Mouse (Mus musculus): ENCODE measurements around the gene Olfr700. TPM values are rescaled to one million over a fixed set of nuclear protein-coding genes. Genes with fewer than 3 reads are reported as not detected.
"Not testable (repeated sequence)": the region's sequence is repeated elsewhere in the genome, so short reads cannot be mapped to it uniquely, and the experiment has no call there.

Olfr700 gene
- not detected in 2 replicates for polyA plus RNA-seq (2016; fragmentation: Nextera tagmentation; extraction: Ambion mirVana)

DNA sequence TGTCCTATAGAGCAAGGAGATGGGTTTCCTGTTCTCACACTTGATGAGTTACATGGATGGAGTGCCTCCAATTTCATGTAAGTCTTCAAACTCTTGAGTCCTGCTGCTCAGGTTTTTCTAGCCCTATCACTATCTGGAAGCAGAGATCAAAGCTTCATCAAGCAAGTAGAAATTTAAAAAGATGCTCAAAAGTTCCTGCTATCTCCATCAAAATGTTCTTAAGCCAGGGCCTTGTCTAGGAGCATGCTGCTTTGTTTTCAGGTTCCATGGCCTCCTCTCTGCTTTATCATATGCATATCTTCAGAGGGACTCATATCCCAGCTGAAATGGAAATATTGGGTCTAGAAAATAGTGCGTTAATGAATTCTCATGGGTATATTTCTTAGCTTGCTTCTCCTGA lies at the start of gene Olfr700:
TSS of gene Olfr700 (minus strand) at position 101 of the 400 bp plus-strand sequence.
- Histone ChIP-seq H3K9ac (no peak within 1 kb of the TSS), H3K9me3 (no peaks in the 10 kb centered on the region), H3K36me3 (replicated peaks) (no peaks in the 10 kb centered on the region), H3K27ac (no peak within 1 kb of the TSS), H3K4me1 (no peaks in the 10 kb centered on the region), H3K27me3 (no peaks in the 10 kb centered on the region), H3K4me2 (no peak within 1 kb of the TSS), H3K4me3 (replicated peaks) (no peak within 1 kb of the TSS)
- ATAC-seq (ENCODE audit: low FRiP score) = no peak
- WGBS = 90% methylated on average over 1 of the region's 1 CpGs

DNA sequence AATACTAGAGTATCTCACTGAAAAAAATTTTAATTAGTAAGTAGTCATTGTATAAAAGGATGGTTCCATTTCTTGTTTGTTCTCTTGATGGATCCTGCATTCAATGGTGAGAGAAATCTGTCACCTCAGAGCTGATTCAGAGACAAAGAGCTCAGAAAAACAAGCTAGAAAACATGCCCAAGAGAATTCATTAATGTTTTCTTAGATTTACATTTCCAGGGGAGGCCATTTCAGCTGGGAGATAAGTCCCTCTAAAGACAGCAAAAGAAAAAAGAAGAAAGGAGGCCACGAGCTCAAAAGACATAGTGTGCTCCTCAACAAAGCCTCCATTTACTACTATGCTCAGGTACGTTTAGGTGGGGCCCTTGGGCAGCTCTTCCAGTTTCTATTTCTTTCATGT lies 34.4 kb upstream of the Olfr700 start, which contains the start of gene Olfr703:
TSS of gene Olfr703 (plus strand) at position 301 of the 400 bp plus-strand sequence.
- Histone ChIP-seq H3K4me1 (no peaks in the 10 kb centered on the region), H3K27me3 (no peaks in the 10 kb centered on the region), H3K9me3 (no peaks in the 10 kb centered on the region), H3K27ac (no peak within 1 kb of the TSS), H3K36me3 (replicated peaks) (no peaks in the 10 kb centered on the region), H3K4me2 (no peak within 1 kb of the TSS), H3K4me3 (replicated peaks) (no peak within 1 kb of the TSS), H3K9ac (no peak within 1 kb of the TSS)
- no peak for ATAC-seq (ENCODE audit: low FRiP score)
- 68% methylated on average over 2 of the region's 2 CpGs for WGBS

DNA sequence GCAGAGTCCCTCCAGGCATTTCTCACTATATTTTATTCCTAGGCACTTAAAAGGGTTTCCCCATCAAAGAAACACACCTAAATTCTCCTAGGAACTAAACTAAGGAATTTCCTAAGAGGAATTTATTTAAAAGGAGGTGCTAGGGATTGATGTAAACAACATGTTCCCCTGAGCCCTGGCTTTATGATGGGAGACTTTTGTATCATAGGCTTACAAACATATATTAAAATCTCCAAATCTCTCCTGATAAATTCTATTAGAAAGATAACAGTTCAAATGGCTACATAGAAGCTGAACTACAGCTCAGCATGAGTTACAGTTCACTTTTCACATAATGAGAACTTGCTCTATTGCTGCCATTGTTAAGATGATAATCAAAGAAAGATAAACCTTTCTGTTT lies 25.2 kb upstream of the Olfr700 start, which contains the start of gene Olfr702:
TSS of gene Olfr702 (minus strand) at position 101 of the 400 bp plus-strand sequence.
- no peak for ATAC-seq (ENCODE audit: low FRiP score)
- Histone ChIP-seq H3K4me3 (replicated peaks) (no peak within 1 kb of the TSS), H3K9ac (no peak within 1 kb of the TSS)

DNA sequence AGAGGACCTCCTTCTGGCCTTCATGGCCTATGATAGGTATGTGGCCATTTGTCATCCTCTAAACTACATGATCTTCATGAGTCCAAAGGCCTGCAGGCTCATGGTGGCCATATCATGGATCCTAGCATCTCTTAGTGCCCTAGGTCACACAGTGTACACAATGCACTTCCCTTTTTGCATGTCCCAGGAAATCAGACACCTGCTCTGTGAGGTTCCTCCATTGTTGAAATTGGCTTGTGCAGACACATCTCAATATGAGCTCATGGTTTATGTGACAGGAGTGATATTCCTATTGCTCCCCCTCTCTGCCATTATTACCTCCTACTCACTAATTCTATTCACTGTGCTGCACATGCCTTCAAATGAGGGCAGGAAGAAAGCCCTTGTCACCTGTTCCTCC lies 9.8 kb upstream of the Olfr700 start:
- Histone ChIP-seq H3K4me2 (no peak overlapping the region), H3K4me3 (replicated peaks) (no peak overlapping the region), H3K36me3 (replicated peaks) (no peaks in the 10 kb centered on the region), H3K9me3 (no peaks in the 10 kb centered on the region), H3K27me3 (no peaks in the 10 kb centered on the region), H3K27ac (no peak overlapping the region), H3K4me1 (no peaks in the 10 kb centered on the region), H3K9ac (no peak overlapping the region)
- ATAC-seq (ENCODE audit: low FRiP score) = no peak

More for the DNA sequence above, 25.2 kb upstream of the Olfr700 start, which contains the start of gene Olfr702:
- Histone ChIP-seq H3K27ac (no peak within 1 kb of the TSS), H3K27me3 (no peaks in the 10 kb centered on the region), H3K36me3 (replicated peaks) (no peaks in the 10 kb centered on the region), H3K4me1 (no peaks in the 10 kb centered on the region), H3K9me3 (no peaks in the 10 kb centered on the region), H3K4me2 (no peak within 1 kb of the TSS)

DNA sequence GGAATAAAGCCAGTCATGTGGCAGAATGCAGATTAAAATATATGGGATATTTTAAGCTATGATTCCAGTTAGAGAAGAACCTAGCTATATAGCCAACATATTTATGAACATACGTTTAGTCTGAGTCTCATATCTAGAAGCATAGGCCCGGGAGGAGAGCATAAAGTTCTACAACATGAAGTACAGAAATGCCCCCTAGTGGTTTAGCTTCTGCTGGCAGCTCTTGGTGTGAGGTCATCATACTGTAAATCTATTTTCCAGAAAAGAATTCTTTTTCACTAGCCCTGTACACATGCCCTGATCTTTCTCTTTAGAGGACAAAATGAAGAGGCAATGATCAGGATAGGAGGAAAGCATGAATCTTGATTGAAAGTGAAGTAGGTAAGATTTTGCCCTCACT lies 7.1 kb upstream of the Olfr700 start:
- ATAC-seq (ENCODE audit: low FRiP score) = no peak
- H3K9me3 ChIP-seq = no peaks in the 10 kb centered on the region
- H3K4me1 ChIP-seq = no peaks in the 10 kb centered on the region
- WGBS = 69% methylated on average over 2 of the region's 2 CpGs
- no peaks in the 10 kb centered on the region for H3K36me3 ChIP-seq (replicated peaks)
- no peak overlapping the region for H3K27ac ChIP-seq
- no peaks in the 10 kb centered on the region for H3K27me3 ChIP-seq
- no peak overlapping the region for H3K4me3 ChIP-seq (replicated peaks)
- H3K4me2 ChIP-seq = no peak overlapping the region
- no peak overlapping the region for H3K9ac ChIP-seq

DNA sequence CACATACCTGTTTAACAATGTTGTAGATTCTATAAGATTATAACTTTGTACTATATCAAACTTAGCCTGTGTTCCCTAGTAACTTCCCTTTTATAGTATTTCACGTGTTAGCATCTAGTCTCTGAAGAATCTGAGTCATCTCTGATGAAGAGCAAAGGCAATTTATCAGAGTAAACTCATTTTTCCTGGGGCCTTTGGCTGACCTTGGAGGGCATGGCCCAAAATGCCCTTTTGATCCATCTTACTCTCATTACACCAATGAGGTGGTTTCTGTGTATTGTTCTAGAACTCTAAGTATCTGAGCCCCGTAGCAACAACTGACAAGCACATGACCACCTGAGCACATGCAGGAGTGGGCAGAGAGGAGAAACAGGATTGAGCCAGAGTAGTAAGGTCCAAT lies 5.2 kb upstream of the Olfr700 start, which contains the start of gene Olfr701:
TSS of gene Olfr701 (plus strand) at position 301 of the 400 bp plus-strand sequence.
- H3K36me3 ChIP-seq (replicated peaks) = no peaks in the 10 kb centered on the region
- no peak for ATAC-seq (ENCODE audit: low FRiP score)
- WGBS = 83% methylated on average over 2 of the region's 2 CpGs
- no peaks in the 10 kb centered on the region for H3K4me1 ChIP-seq
- no peak within 1 kb of the TSS for H3K4me2 ChIP-seq
- no peak within 1 kb of the TSS for H3K4me3 ChIP-seq (replicated peaks)
- no peak within 1 kb of the TSS for H3K27ac ChIP-seq
- H3K27me3 ChIP-seq = no peaks in the 10 kb centered on the region
- no peaks in the 10 kb centered on the region for H3K9me3 ChIP-seq
- H3K9ac ChIP-seq = no peak within 1 kb of the TSS

DNA sequence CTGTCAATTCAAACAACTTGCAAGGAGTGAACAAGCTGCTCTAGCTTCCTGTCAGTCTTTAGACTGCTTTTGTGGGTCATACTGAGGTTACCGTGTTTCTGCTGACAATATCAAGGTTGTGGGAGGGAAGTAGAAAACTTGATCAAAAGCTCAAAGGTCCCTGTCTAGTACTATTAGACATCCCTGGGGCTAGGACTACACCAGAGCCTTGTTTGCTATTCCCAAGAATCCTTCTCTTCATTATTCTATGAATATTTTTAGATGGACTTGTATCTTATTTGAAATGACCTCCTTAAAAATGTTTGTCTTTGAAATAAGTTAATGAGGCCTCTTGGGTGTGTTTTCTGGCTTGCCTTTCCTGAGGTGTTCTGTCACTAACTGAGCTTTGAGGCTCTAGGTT lies 15.5 kb downstream of the Olfr700 start, which contains the start of gene Olfr699:
TSS of gene Olfr699 (minus strand) at position 101 of the 400 bp plus-strand sequence.
- Histone ChIP-seq H3K27ac (no peak within 1 kb of the TSS), H3K9me3 (no peaks in the 10 kb centered on the region), H3K27me3 (no peaks in the 10 kb centered on the region), H3K36me3 (replicated peaks) (no peaks in the 10 kb centered on the region), H3K4me3 (replicated peaks) (no peak within 1 kb of the TSS), H3K9ac (no peak within 1 kb of the TSS), H3K4me2 (no peak within 1 kb of the TSS), H3K4me1 (no peaks in the 10 kb centered on the region)
- WGBS = 85% methylated on average over 1 of the region's 1 CpGs
- ATAC-seq (ENCODE audit: low FRiP score) = no peak

DNA sequence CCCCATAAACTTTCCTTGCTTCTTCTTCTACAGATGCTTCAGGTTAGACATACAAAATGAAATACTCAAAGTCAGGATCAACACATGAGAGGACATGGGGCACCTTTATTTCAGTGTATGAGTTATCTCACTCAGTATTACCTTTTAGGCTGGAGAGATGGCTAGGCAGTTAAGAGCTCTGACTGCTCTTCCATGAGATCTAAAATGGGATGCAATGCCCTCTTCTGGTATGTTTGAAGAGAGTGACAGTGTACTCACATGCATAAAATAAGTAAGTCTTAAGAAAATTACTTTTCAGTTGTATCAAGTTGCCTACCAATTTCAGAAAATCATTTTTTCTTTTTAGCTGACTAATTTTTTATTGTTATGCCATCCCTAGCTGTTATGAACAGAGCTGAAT lies 20.3 kb downstream of the Olfr700 start:
- H3K27ac ChIP-seq = no peak overlapping the region
- H3K9me3 ChIP-seq = no peaks in the 10 kb centered on the region
- no peak overlapping the region for H3K9ac ChIP-seq
- H3K36me3 ChIP-seq (replicated peaks) = no peaks in the 10 kb centered on the region
- H3K27me3 ChIP-seq = no peaks in the 10 kb centered on the region
- no peak overlapping the region for H3K4me2 ChIP-seq
- H3K4me3 ChIP-seq (replicated peaks) = no peak overlapping the region
- no peak for ATAC-seq (ENCODE audit: low FRiP score)
- no peaks in the 10 kb centered on the region for H3K4me1 ChIP-seq

DNA sequence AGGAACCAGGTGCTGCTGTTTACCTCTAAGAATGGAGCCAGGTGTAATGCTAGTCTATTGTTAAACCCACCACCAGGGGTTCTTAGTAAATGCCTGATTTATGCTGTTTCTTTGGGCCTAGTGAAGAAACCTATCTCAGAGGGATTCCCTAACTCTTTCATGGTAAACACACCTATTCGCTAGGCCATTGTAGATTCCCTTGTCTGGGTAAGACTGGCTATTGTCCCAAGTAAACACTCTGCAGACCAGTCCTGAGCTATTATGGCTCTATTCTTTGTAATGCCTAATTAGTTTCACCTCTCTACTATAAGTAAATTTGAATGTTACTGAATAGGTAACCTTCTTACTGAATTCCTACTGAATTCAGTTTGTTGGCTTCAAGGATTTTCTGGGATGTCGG lies 47.6 kb downstream of the Olfr700 start:
- 83% methylated on average over 2 of the region's 2 CpGs for WGBS
- not testable (repeated sequence) for H3K27me3 ChIP-seq

DNA sequence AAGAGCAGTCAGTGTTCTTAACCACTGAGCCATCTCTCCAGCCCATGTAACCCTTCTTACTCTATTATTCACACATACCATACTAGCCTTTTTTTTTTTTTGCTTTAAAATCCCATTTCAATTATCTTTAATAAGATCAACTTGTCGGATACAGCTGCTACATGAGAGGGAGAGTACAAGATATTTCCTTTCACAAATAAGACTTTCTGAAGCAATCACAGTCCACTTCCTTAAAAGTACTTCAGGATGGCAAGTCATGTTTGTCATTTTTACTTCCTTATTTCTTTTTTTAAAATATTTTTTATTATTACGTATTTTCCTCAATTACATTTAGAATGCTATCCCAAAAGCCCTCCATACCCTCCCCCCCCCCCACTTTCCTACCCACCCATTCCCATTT lies 49.8 kb downstream of the Olfr700 start:
- Histone ChIP-seq H3K27ac (no peak overlapping the region), H3K9ac (no peak overlapping the region), H3K4me2 (no peak overlapping the region), H3K4me3 (replicated peaks) (no peak overlapping the region), H3K27me3 (no peaks in the 10 kb centered on the region), H3K36me3 (replicated peaks) (no peaks in the 10 kb centered on the region), H3K9me3 (no peaks in the 10 kb centered on the region), H3K4me1 (no peaks in the 10 kb centered on the region)
- no peak for ATAC-seq (ENCODE audit: low FRiP score)
- 86% methylated on average over 2 of the region's 2 CpGs for WGBS

More for the DNA sequence above, 47.6 kb downstream of the Olfr700 start:
- H3K4me1 ChIP-seq; H3K4me3 ChIP-seq (replicated peaks); H3K9ac ChIP-seq; H3K4me2 ChIP-seq; H3K27ac ChIP-seq; ATAC-seq (ENCODE audit: low FRiP score); H3K9me3 ChIP-seq; H3K36me3 ChIP-seq (replicated peaks): not testable (repeated sequence)

Other genes starting within 250 kb of the Olfr700 start
- gene Olfr693, start 128.2 kb downstream of the Olfr700 start, polyA plus RNA-seq (2016; fragmentation: Nextera tagmentation; extraction: Ambion mirVana) = not detected in 2 replicates
- not detected in 2 replicates for gene Olfr694, start 117.0 kb downstream of the Olfr700 start, polyA plus RNA-seq (2016; fragmentation: Nextera tagmentation; extraction: Ambion mirVana)
- not detected in 2 replicates for gene Olfr695, start 92.4 kb downstream of the Olfr700 start, polyA plus RNA-seq (2016; fragmentation: Nextera tagmentation; extraction: Ambion mirVana)
- not detected in 2 replicates for gene Olfr697, start 66.4 kb downstream of the Olfr700 start, polyA plus RNA-seq (2016; fragmentation: Nextera tagmentation; extraction: Ambion mirVana)
- gene Olfr698, start 53.4 kb downstream of the Olfr700 start, polyA plus RNA-seq (2016; fragmentation: Nextera tagmentation; extraction: Ambion mirVana) = not detected in 2 replicates
- not detected in 2 replicates for gene Olfr699, start 15.6 kb downstream of the Olfr700 start, polyA plus RNA-seq (2016; fragmentation: Nextera tagmentation; extraction: Ambion mirVana)
- not detected in 2 replicates for gene Olfr701, start 5.3 kb upstream of the Olfr700 start, polyA plus RNA-seq (2016; fragmentation: Nextera tagmentation; extraction: Ambion mirVana)
- gene Olfr702, start 25.1 kb upstream of the Olfr700 start, polyA plus RNA-seq (2016; fragmentation: Nextera tagmentation; extraction: Ambion mirVana) = not detected in 2 replicates
- not detected in 2 replicates for gene Olfr703, start 34.5 kb upstream of the Olfr700 start, polyA plus RNA-seq (2016; fragmentation: Nextera tagmentation; extraction: Ambion mirVana)
- gene Olfr704, start 54.4 kb upstream of the Olfr700 start, polyA plus RNA-seq (2016; fragmentation: Nextera tagmentation; extraction: Ambion mirVana) = not detected in 2 replicates
- gene Olfr705, start 68.1 kb upstream of the Olfr700 start, polyA plus RNA-seq (2016; fragmentation: Nextera tagmentation; extraction: Ambion mirVana) = not detected in 2 replicates
- not detected in 2 replicates for gene Olfr706, start 79.3 kb upstream of the Olfr700 start, polyA plus RNA-seq (2016; fragmentation: Nextera tagmentation; extraction: Ambion mirVana)
- gene Olfr707, start 92.4 kb upstream of the Olfr700 start, polyA plus RNA-seq (2016; fragmentation: Nextera tagmentation; extraction: Ambion mirVana) = not detected in 2 replicates
- not detected in 2 replicates for gene Olfr1532-ps1, start 99.2 kb upstream of the Olfr700 start, polyA plus RNA-seq (2016; fragmentation: Nextera tagmentation; extraction: Ambion mirVana)
- not detected in 2 replicates for gene Olfr709-ps1, start 123.4 kb upstream of the Olfr700 start, polyA plus RNA-seq (2016; fragmentation: Nextera tagmentation; extraction: Ambion mirVana)
- gene Olfr710, start 139.5 kb upstream of the Olfr700 start, polyA plus RNA-seq (2016; fragmentation: Nextera tagmentation; extraction: Ambion mirVana) = not detected in 2 replicates
- not detected in 2 replicates for gene Olfr6, start 155.1 kb upstream of the Olfr700 start, polyA plus RNA-seq (2016; fragmentation: Nextera tagmentation; extraction: Ambion mirVana)
- not detected in 2 replicates for gene Olfr711, start 166.6 kb upstream of the Olfr700 start, polyA plus RNA-seq (2016; fragmentation: Nextera tagmentation; extraction: Ambion mirVana)
- gene Olfr2, start 197.2 kb upstream of the Olfr700 start, polyA plus RNA-seq (2016; fragmentation: Nextera tagmentation; extraction: Ambion mirVana) = not detected in 2 replicates
- not detected in 2 replicates for gene Olfr713, start 222.3 kb upstream of the Olfr700 start, polyA plus RNA-seq (2016; fragmentation: Nextera tagmentation; extraction: Ambion mirVana)